28 mouse cellular contexts compared by ENCODE assay signal in the genomic region with DNA sequence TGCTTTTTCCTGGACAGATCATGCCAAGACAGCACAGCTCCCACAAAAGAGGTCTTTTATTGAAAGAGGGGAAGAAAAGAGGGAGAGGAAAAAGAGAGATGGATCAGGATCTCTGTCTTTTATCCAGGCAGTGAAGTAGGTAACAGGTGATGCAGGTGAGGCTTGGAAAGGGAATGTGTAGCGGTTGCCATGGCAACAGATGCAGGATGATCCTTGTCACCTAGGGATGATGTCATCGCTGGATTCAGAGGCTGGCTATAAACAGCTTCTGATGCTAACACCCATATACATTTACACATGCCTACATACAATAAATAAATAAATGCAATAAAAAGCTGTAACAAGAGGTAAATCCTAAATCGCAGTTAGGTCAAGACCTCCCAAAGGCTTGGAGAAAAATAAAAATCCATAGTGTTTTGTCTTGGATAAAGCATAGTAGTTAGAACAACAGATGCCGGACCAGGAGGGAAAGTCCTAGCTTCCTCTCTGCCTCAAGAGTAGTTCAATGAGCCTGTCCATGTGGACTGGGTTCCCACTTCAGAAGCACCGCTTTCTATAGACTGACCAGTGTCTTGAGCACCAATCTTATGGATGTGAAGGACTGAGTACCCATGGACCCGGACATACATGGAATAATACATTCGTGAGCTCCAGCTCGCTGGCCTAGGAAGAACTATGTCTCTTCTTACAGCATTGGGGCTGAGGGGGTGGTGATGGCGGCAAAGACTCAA.
DNase-seq lines count a peak whose midpoint lies in the region; ATAC-seq lines count a peak whose summit lies in the region.
"Had no signal": no experiment of that assay in that cellular context is flagged by ENCODE, and none has a peak within 500 bp of the region (broad histone marks: within the 10 kb centered on the region; RNA-seq: fewer than 3 reads in every experiment).

No protein-coding gene starts in this region.

- no peaks in the 10 kb centered on the region for H3K9me3 ChIP-seq in forebrain, embryonic 13.5 days (replicated peaks)
- no peaks in the 10 kb centered on the region for H3K9me3 ChIP-seq in forebrain, embryonic 15.5 days
- H3K9me3 ChIP-seq in hindbrain, embryonic 14.5 days (ENCODE audit: control insufficient read depth, low read length), result no peaks in the 10 kb centered on the region
- H3K9me3 ChIP-seq in hindbrain, embryonic 13.5 days, result no peaks in the 10 kb centered on the region
- no peaks in the 10 kb centered on the region for H3K9me3 ChIP-seq in midbrain, embryonic 14.5 days (ENCODE audit: control insufficient read depth, low read length)
- no peaks in the 10 kb centered on the region for H3K9me3 ChIP-seq in midbrain, embryonic 10.5 days (replicated peaks)
- no peaks in the 10 kb centered on the region for H3K9me3 ChIP-seq in midbrain, embryonic 16.5 days (replicated peaks; ENCODE audit: control insufficient read depth, low read length, poor library complexity, severe bottlenecking)
- H3K9me3 ChIP-seq: embryonic facial prominence, embryonic 12.5 days; heart, embryonic 13.5 days; liver, embryonic 12.5 days; neural tube, embryonic 15.5 days had no signal

- 93% methylated on average over 9 of the region's 9 CpGs for WGBS in forebrain, embryonic 13.5 days
- 90% methylated on average over 9 of the region's 9 CpGs for WGBS in forebrain, embryonic 15.5 days
- WGBS in hindbrain, embryonic 14.5 days, result 90% methylated on average over 9 of the region's 9 CpGs
- WGBS in hindbrain, embryonic 13.5 days, result 93% methylated on average over 9 of the region's 9 CpGs
- 94% methylated on average over 9 of the region's 9 CpGs for WGBS in midbrain, embryonic 14.5 days
- WGBS in midbrain, embryonic 10.5 days, result 90% methylated on average over 9 of the region's 9 CpGs
- WGBS in midbrain, embryonic 16.5 days, result 88% methylated on average over 9 of the region's 9 CpGs

- H3K9ac ChIP-seq in forebrain, embryonic 13.5 days, result no peak overlapping the region
- H3K9ac ChIP-seq in forebrain, embryonic 15.5 days (replicated peaks), result no peak overlapping the region
- H3K9ac ChIP-seq in hindbrain, embryonic 14.5 days, result no peak overlapping the region
- H3K9ac ChIP-seq in hindbrain, embryonic 13.5 days, result no peak overlapping the region
- no peak overlapping the region for H3K9ac ChIP-seq in midbrain, embryonic 14.5 days (replicated peaks; ENCODE audit: low read length)
- no peak overlapping the region for H3K9ac ChIP-seq in midbrain, embryonic 16.5 days (ENCODE audit: low read depth, low read length)
- H3K9ac ChIP-seq: embryonic facial prominence, embryonic 12.5 days; heart, embryonic 13.5 days; liver, embryonic 12.5 days; liver, postnatal 0 days; neural tube, embryonic 15.5 days had no signal

- no peak overlapping the region for H3K4me2 ChIP-seq in forebrain, embryonic 13.5 days
- no peak overlapping the region for H3K4me2 ChIP-seq in forebrain, embryonic 15.5 days (replicated peaks)
- no peak overlapping the region for H3K4me2 ChIP-seq in hindbrain, embryonic 14.5 days (replicated peaks)
- no peak overlapping the region for H3K4me2 ChIP-seq in hindbrain, embryonic 13.5 days
- no peak overlapping the region for H3K4me2 ChIP-seq in midbrain, embryonic 14.5 days (ENCODE audit: low read length)
- H3K4me2 ChIP-seq in midbrain, embryonic 16.5 days (ENCODE audit: low read length), result no peak overlapping the region
- H3K4me2 ChIP-seq: embryonic facial prominence, embryonic 12.5 days; heart, embryonic 13.5 days; liver, embryonic 12.5 days; neural tube, embryonic 15.5 days had no signal

- H3K36me3 ChIP-seq in forebrain, embryonic 13.5 days (ENCODE audit: poor library complexity, severe bottlenecking), result no peaks in the 10 kb centered on the region
- H3K36me3 ChIP-seq in forebrain, embryonic 15.5 days, result no peaks in the 10 kb centered on the region
- no peaks in the 10 kb centered on the region for H3K36me3 ChIP-seq in hindbrain, embryonic 14.5 days (replicated peaks; ENCODE audit: control insufficient read depth, insufficient read depth)
- no peaks in the 10 kb centered on the region for H3K36me3 ChIP-seq in hindbrain, embryonic 13.5 days
- no peaks in the 10 kb centered on the region for H3K36me3 ChIP-seq in midbrain, embryonic 14.5 days (ENCODE audit: control insufficient read depth, insufficient read depth, low read length)
- H3K36me3 ChIP-seq in midbrain, embryonic 10.5 days, result no peaks in the 10 kb centered on the region
- no peaks in the 10 kb centered on the region for H3K36me3 ChIP-seq in midbrain, embryonic 16.5 days (ENCODE audit: control insufficient read depth, insufficient read depth, low read length)
- H3K36me3 ChIP-seq: embryonic facial prominence, embryonic 12.5 days; heart, embryonic 13.5 days; liver, embryonic 12.5 days; neural tube, embryonic 15.5 days had no signal

- no peak overlapping the region for H3K4me3 ChIP-seq in forebrain, embryonic 13.5 days
- no peak overlapping the region for H3K4me3 ChIP-seq in forebrain, embryonic 15.5 days
- no peak overlapping the region for H3K4me3 ChIP-seq in hindbrain, embryonic 14.5 days (replicated peaks; ENCODE audit: low read length)
- H3K4me3 ChIP-seq in hindbrain, embryonic 13.5 days, result no peak overlapping the region
- no peak overlapping the region for H3K4me3 ChIP-seq in midbrain, embryonic 14.5 days (replicated peaks; ENCODE audit: low read depth, low read length)
- no peak overlapping the region for H3K4me3 ChIP-seq in midbrain, embryonic 10.5 days
- H3K4me3 ChIP-seq in midbrain, embryonic 16.5 days (ENCODE audit: low read depth, low read length), result no peak overlapping the region
- H3K4me3 ChIP-seq: embryonic facial prominence, embryonic 12.5 days; heart, embryonic 13.5 days; liver, embryonic 12.5 days; neural tube, embryonic 15.5 days had no signal

- no peak overlapping the region for H3K27ac ChIP-seq in forebrain, embryonic 13.5 days
- no peak overlapping the region for H3K27ac ChIP-seq in forebrain, embryonic 15.5 days (replicated peaks)
- 0 out of 2 replicates have a peak overlapping the region, but pooled peaks have one; percentile 26 for H3K27ac ChIP-seq in hindbrain, embryonic 14.5 days
- no peak overlapping the region for H3K27ac ChIP-seq in hindbrain, embryonic 13.5 days
- no peak overlapping the region for H3K27ac ChIP-seq in midbrain, embryonic 14.5 days (replicated peaks; ENCODE audit: low read depth, low read length)
- H3K27ac ChIP-seq in midbrain, embryonic 10.5 days (replicated peaks), result no peak overlapping the region
- H3K27ac ChIP-seq in midbrain, embryonic 16.5 days (ENCODE audit: low read length), result peak overlapping the region; percentile 35
- H3K27ac ChIP-seq: embryonic facial prominence, embryonic 12.5 days; heart, embryonic 13.5 days; liver, embryonic 12.5 days; macrophage; neural tube, embryonic 15.5 days had no signal

- 0 out of 2 replicates have a peak, but pooled peaks have one; percentile 31 for ATAC-seq in forebrain, embryonic 13.5 days
- ATAC-seq in forebrain, embryonic 15.5 days (replicated peaks), result no peak
- 0 out of 2 replicates have a peak, but pooled peaks have one; percentile 18 for ATAC-seq in hindbrain, embryonic 14.5 days (ENCODE audit: low FRiP score)
- ATAC-seq in hindbrain, embryonic 13.5 days (ENCODE audit: low FRiP score), result no peak
- ATAC-seq in midbrain, embryonic 14.5 days (ENCODE audit: low FRiP score, low TSS enrichment), result no peak
- peak; percentile 74 for ATAC-seq in midbrain, embryonic 16.5 days
- ATAC-seq: intestine, postnatal 0 days; liver, embryonic 12.5 days; liver, postnatal 0 days; lung, postnatal 0 days had no signal

- H3K27me3 ChIP-seq in forebrain, embryonic 13.5 days, result no peaks in the 10 kb centered on the region
- no peaks in the 10 kb centered on the region for H3K27me3 ChIP-seq in forebrain, embryonic 15.5 days
- no peaks in the 10 kb centered on the region for H3K27me3 ChIP-seq in hindbrain, embryonic 14.5 days (ENCODE audit: control insufficient read depth, insufficient read depth, low read length)
- H3K27me3 ChIP-seq in hindbrain, embryonic 13.5 days, result no peaks in the 10 kb centered on the region
- no peaks in the 10 kb centered on the region for H3K27me3 ChIP-seq in midbrain, embryonic 14.5 days (ENCODE audit: control insufficient read depth, insufficient read depth, low read length)
- H3K27me3 ChIP-seq in midbrain, embryonic 10.5 days (ENCODE audit: low read depth, poor library complexity, severe bottlenecking), result no peaks in the 10 kb centered on the region
- no peaks in the 10 kb centered on the region for H3K27me3 ChIP-seq in midbrain, embryonic 16.5 days (ENCODE audit: control insufficient read depth, insufficient read depth, low read depth, low read length)
- H3K27me3 ChIP-seq: CH12.LX; embryonic facial prominence, embryonic 12.5 days; heart, embryonic 13.5 days; liver, embryonic 12.5 days; neural tube, embryonic 15.5 days had no signal

- no peaks in the 10 kb centered on the region for H3K4me1 ChIP-seq in forebrain, embryonic 13.5 days
- H3K4me1 ChIP-seq in forebrain, embryonic 15.5 days, result peaks cover 7% of the 10 kb centered on the region
- H3K4me1 ChIP-seq in hindbrain, embryonic 14.5 days (replicated peaks; ENCODE audit: control insufficient read depth, insufficient read depth, low read length), result no peaks in the 10 kb centered on the region
- peaks cover 7% of the 10 kb centered on the region; the same call in 1 of the 2 replicates for H3K4me1 ChIP-seq in hindbrain, embryonic 13.5 days (replicated peaks)
- no peaks in the 10 kb centered on the region for H3K4me1 ChIP-seq in midbrain, embryonic 14.5 days (ENCODE audit: control insufficient read depth, insufficient read depth, low read length)
- H3K4me1 ChIP-seq in midbrain, embryonic 10.5 days, result peaks cover 9% of the 10 kb centered on the region; the same call in 1 of the 2 replicates
- H3K4me1 ChIP-seq in midbrain, embryonic 16.5 days (ENCODE audit: control insufficient read depth, insufficient read depth, low read length), result peaks cover 9% of the 10 kb centered on the region

- peak; percentile 49 for DNase-seq in hindbrain, embryonic 14.5 days (ENCODE audit: low spot score)
- peak; percentile 76 for DNase-seq in midbrain, embryonic 14.5 days
- DNase-seq in midbrain, embryonic 10.5 days (ENCODE audit: low spot score), result no peak
- DNase-seq in thymus, postnatal 0 days (ENCODE audit: low spot score), result no peak
- DNase-seq: adrenal gland, adult 8-10 months; cerebellum, adult 11 months; cerebellum, adult 9-11 months; embryo, embryonic 11 days; heart, postnatal 10 days; kidney, adult 9 months; kidney, postnatal 10 days; layer of hippocampus, postnatal 36 days; left cerebral cortex, postnatal 4 days; liver, postnatal 0 days; right cerebral cortex, adult 18-20 months; thymus, adult 2 months had no signal

Comparison
In these comparisons a context has a peak if more than half of its experiments do, and no peak if none do; other contexts are left out.
1. ATAC-seq: peak in forebrain, embryonic 13.5 days (single experiment), hindbrain, embryonic 14.5 days (single experiment) and midbrain, embryonic 16.5 days (single experiment); none in forebrain, embryonic 15.5 days (single experiment), hindbrain, embryonic 13.5 days (single experiment) and midbrain, embryonic 14.5 days (single experiment).
2. H3K27ac ChIP-seq: peak in hindbrain, embryonic 14.5 days (single experiment) and midbrain, embryonic 16.5 days (single experiment); none in forebrain, embryonic 13.5 days (single experiment), forebrain, embryonic 15.5 days (single experiment), hindbrain, embryonic 13.5 days (single experiment), midbrain, embryonic 14.5 days (single experiment) and midbrain, embryonic 10.5 days (single experiment).
3. DNase-seq: peak in hindbrain, embryonic 14.5 days (single experiment) and midbrain, embryonic 14.5 days (single experiment); none in midbrain, embryonic 10.5 days (single experiment) and thymus, postnatal 0 days (single experiment).